Mouse (Mus musculus): Measurements from ENCODE around the gene Ogfr. TPM values are rescaled to one million over a fixed set of nuclear protein-coding genes. Genes with fewer than 3 reads are reported as not detected.
A peak's percentile ranks its signal among the peaks of the same experiment; 100 is the strongest.

Ogfr gene
- 96.5 and 96.6 TPM in 2 replicates for polyA plus RNA-seq (2016; fragmentation: Nextera tagmentation; extraction: Ambion mirVana)

DNA sequence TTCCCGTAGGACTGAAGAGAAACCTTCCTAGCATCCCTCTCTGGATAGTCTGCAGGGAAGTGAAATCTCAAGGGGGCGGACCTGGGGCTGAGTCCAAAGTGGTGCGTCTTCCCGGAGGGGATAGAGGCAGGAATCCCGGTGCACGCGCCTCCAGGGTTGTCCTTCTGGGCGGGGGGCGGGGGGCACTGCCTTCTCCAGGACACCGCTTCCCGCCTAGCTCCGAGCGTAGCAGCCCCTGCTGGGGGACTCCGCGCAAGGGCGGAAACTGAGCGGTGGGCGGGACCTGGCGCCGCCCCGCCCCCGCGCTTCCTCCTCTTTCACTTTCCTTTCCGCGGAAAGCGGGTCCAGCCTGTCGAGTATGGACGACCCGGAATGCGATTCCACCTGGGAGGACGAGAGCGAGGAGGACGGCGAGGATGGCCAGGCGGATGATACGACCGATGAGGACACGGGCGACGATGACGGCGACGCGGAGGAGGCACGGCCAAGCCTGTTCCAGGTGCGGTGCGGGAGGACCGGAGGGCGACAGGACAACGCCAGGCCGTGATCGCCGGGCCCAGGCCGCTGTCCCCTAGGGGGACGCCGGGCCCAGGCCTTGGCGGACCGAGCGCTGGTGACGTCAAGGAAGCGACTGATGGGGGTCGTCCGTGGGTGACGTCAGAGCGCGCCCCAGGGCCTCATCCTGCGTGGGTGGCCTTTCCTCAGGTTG is at the start of gene Ogfr:
Gene Ogfr (plus strand): TSS at position 123 of the 709 bp plus-strand sequence.
- WGBS, result under 1% methylated on average over 64 of the region's 67 CpGs
- Histone ChIP-seq H3K9ac (peak within 1 kb of the TSS; percentile 94), H3K4me2 (replicated peaks) (peak within 1 kb of the TSS; percentile 75), H3K9me3 (replicated peaks) (no peaks in the 10 kb centered on the region), H3K36me3 (peaks cover 59% of the 10 kb centered on the region), H3K27me3 (no peaks in the 10 kb centered on the region), H3K27ac (peak within 1 kb of the TSS; percentile 93), H3K4me1 (peaks cover 18% of the 10 kb centered on the region), H3K4me3 (peak within 1 kb of the TSS; percentile 89)
- peak; percentile 92 for ATAC-seq (ENCODE audit: low FRiP score)

DNA sequence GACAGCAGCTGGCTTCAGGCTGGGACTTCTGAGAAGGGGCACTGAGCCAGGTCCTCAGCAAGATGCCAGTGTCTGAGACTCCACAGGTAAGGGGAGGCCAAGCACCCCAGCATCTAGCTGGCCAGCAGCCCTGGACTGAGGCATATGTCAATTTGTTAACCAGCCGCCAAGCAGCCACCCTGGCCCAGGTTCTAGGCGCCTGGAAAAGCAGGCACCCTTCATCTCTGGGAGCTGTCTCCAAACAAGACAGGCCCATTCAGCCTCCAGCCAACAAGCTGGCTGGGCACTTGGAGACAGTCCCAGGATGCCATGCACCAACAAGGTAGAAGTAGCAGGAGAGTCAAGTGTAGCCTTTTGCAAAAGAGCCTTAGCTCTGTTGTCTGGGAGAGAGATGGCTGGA is 45.4 kb upstream of the Ogfr start:
- H3K36me3 ChIP-seq, result no peaks in the 10 kb centered on the region
- no peaks in the 10 kb centered on the region for H3K9me3 ChIP-seq (replicated peaks)
- H3K9ac ChIP-seq, result no peak overlapping the region
- H3K27ac ChIP-seq, result no peak overlapping the region
- H3K4me2 ChIP-seq (replicated peaks), result no peak overlapping the region
- WGBS, result 95% methylated on average over 2 of the region's 2 CpGs
- ATAC-seq (ENCODE audit: low FRiP score), result no peak
- H3K4me3 ChIP-seq, result no peak overlapping the region
- H3K4me1 ChIP-seq, result peaks cover 13% of the 10 kb centered on the region
- H3K27me3 ChIP-seq, result 0 out of 2 replicates have a peak, but pooled peaks cover 4% of the 10 kb centered on the region

DNA sequence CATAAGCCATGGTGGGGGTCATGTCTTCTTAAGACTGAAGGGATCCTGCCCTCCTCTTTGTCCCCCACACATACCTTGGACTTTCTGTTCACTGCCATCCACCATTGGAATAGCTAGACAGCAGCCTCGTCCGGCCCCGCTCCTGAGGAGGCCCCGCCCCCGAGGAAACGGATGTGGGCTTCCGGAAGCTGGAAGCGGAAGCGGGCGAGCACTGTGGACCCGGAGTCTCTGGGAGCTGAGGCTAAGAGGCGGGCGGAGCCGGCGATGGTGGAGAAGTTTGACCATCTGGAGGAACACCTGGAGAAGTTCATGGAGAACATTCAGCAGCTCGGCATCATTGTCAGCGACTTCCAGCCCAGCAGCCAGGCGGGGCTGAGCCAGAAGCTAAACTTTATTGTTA is 44.0 kb upstream of the Ogfr start:
- H3K27ac ChIP-seq, result no peak overlapping the region

DNA sequence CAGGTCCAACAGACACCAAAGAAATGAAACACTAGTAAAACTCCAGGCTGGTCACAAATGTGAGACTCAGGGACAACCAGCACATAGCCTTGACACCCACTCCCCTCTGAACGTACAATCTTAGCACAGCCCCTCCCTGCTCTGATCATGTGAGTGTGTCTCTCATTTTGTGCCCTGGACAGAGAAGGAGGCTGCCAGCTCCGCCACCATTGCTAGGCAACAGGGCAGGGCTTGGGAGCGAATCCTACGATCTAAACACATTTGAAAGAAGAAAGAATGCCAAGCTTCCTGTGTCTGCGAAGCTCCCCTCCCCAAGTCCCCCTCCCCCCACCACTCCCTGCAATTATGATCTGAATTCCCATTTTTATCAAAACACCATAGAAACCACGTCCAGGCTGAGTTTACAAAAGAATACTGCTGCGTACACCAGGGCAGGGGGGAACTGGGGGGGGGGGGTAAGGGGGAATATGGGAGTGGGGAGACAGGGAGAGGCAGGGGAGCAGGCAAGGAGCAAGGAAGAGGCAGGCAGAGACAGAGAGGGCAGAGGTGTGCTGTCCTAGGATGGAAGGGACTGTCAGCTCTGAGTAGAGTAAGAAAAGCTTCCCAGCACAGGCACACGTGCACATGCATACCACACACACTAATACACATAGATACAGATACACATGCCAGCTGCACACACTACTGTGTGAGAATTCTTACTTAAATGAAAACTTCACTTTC is 41.5 kb upstream of the Ogfr start:
- H3K9ac ChIP-seq, result peak overlapping the region; percentile 47
- H3K4me2 ChIP-seq (replicated peaks), result peak overlapping the region; percentile 36; the same call in 1 of the 2 replicates
- H3K36me3 ChIP-seq, result no peaks in the 10 kb centered on the region
- 16% methylated on average over 8 of the region's 8 CpGs for WGBS
- peaks cover 13% of the 10 kb centered on the region for H3K4me1 ChIP-seq
- ATAC-seq (ENCODE audit: low FRiP score), result peak; percentile 86
- H3K27me3 ChIP-seq, result 0 out of 2 replicates have a peak, but pooled peaks cover 4% of the 10 kb centered on the region
- no peak overlapping the region for H3K4me3 ChIP-seq
- H3K9me3 ChIP-seq (replicated peaks), result no peaks in the 10 kb centered on the region
- H3K27ac ChIP-seq, result peak overlapping the region; percentile 42; the same call in 1 of the 2 replicates

More for the DNA sequence above, 44.0 kb upstream of the Ogfr start:
- Histone ChIP-seq H3K4me3 (no peak overlapping the region), H3K9ac (no peak overlapping the region), H3K4me1 (peaks cover 13% of the 10 kb centered on the region), H3K9me3 (replicated peaks) (no peaks in the 10 kb centered on the region), H3K36me3 (no peaks in the 10 kb centered on the region), H3K4me2 (replicated peaks) (no peak overlapping the region), H3K27me3 (0 out of 2 replicates have a peak, but pooled peaks cover 4% of the 10 kb centered on the region)
- ATAC-seq (ENCODE audit: low FRiP score), result no peak
- 89% methylated on average over 18 of the region's 18 CpGs for WGBS

DNA sequence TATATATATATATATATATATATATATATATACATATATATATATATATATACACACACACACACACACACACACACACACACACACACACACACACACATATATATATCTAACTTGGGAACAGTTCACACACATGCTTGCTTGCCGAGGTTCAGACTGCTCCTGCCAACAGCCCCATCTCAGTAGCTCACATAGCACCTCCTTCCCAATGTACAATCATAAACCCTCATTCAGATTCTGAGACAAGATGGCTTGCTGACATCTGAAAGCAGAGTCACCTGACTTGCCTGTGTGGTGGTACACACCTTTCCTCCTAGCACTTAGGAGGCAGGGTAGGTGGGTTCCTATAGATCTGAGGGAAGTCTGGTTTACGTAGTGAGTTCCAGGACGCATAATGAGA is 36.7 kb upstream of the Ogfr start:
- WGBS, result 82% methylated on average over 3 of the region's 3 CpGs
- Histone ChIP-seq H3K9ac (no peak overlapping the region), H3K4me3 (no peak overlapping the region), H3K36me3 (no peaks in the 10 kb centered on the region), H3K4me2 (replicated peaks) (no peak overlapping the region), H3K4me1 (peaks cover 9% of the 10 kb centered on the region), H3K9me3 (replicated peaks) (no peaks in the 10 kb centered on the region), H3K27me3 (no peaks in the 10 kb centered on the region), H3K27ac (no peak overlapping the region)
- no peak for ATAC-seq (ENCODE audit: low FRiP score)

DNA sequence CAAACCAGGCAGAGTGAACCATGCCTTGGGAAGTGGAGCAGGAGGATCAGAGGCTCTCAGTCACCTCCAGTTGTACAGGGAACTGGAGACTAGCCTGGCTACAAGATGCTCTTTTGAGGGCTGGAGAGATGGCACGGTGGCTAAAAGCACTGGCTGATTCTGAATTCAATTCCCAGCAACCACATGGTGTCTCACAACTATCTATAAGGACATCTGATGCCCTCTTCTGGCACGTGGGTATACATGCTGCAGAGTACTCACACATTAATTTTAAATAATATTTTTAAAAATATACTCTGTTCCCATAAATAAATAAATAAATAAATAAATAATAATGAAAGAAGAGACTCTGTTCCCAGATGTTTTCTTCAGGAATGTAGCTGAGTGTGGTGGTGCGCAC is 33.8 kb upstream of the Ogfr start:
- no peak overlapping the region for H3K9ac ChIP-seq
- WGBS, result 44% methylated on average over 3 of the region's 3 CpGs
- no peak for ATAC-seq (ENCODE audit: low FRiP score)
- H3K36me3 ChIP-seq, result no peaks in the 10 kb centered on the region
- H3K27me3 ChIP-seq, result no peaks in the 10 kb centered on the region
- no peak overlapping the region for H3K27ac ChIP-seq
- H3K4me1 ChIP-seq, result no peaks in the 10 kb centered on the region
- no peak overlapping the region for H3K4me3 ChIP-seq
- no peaks in the 10 kb centered on the region for H3K9me3 ChIP-seq (replicated peaks)
- H3K4me2 ChIP-seq (replicated peaks), result no peak overlapping the region

DNA sequence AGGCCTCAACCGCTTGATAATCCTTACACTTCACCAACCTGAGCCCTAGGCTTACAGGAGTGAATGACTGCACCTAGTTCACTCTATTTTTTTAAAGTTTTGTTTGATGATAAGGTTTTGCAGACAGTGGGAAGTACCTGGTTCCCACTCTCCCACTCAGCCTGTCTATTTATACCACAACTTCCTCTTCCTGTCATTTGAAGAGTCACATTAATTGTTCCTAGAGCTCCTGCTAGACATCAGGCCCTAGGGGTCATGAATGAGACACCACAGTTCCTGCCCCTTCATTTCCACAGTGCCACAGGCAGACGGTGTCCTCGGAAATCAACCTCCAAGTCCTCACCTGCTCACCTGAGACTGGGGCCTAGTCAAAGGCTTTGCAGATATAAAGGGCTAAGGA is 32.6 kb upstream of the Ogfr start:
- no peaks in the 10 kb centered on the region for H3K36me3 ChIP-seq
- H3K9me3 ChIP-seq (replicated peaks), result no peaks in the 10 kb centered on the region
- H3K9ac ChIP-seq, result no peak overlapping the region
- WGBS, result 89% methylated on average over 3 of the region's 3 CpGs
- no peak for ATAC-seq (ENCODE audit: low FRiP score)
- no peak overlapping the region for H3K27ac ChIP-seq
- H3K4me1 ChIP-seq, result no peaks in the 10 kb centered on the region
- no peak overlapping the region for H3K4me3 ChIP-seq
- no peak overlapping the region for H3K4me2 ChIP-seq (replicated peaks)
- no peaks in the 10 kb centered on the region for H3K27me3 ChIP-seq

DNA sequence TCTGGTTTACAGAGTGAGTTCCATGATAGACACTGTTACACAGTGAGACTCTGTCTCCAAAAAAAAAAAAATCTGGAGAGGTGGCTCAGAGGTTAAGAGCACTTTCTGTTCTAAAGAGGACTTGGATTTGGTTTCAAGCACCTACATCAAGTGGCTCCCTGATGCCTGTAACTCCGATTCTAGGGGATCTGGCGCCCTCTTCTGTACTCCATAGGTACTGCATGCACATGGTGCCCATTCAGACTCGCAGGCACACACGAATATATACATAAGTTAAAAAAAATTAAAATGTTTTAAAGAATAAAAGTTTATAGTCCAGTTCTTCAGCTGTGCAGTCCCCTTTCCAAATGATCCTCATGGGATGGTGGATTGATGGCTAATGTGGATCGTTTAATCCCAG is 28.8 kb upstream of the Ogfr start:
- Histone ChIP-seq H3K27ac (no peak overlapping the region), H3K9me3 (replicated peaks) (no peaks in the 10 kb centered on the region), H3K4me3 (no peak overlapping the region), H3K36me3 (no peaks in the 10 kb centered on the region), H3K4me1 (peaks cover 12% of the 10 kb centered on the region), H3K4me2 (replicated peaks) (no peak overlapping the region), H3K9ac (no peak overlapping the region), H3K27me3 (peaks cover 6% of the 10 kb centered on the region; the same call in 1 of the 2 replicates)
- no peak for ATAC-seq (ENCODE audit: low FRiP score)
- WGBS, result 52% methylated on average over 5 of the region's 5 CpGs

DNA sequence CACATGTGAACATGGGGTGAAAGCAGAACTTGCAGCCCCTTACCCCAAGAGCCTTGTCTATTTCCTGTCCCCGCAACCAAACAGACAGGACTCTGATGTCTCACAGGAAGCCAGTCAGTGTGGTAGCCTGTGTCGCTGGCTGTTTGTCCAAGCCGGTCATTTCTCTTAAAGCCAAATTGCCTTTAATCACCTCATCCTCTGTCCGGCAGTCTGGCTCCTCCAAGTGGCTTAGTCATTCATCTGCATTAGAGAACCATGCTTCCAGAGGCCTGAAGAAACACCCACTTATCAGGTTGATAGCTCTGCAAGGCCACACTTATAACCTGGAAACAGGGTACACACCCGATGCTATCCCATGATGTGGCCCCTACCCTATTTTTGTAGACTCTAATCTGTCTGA is 26.9 kb upstream of the Ogfr start:
- no peak overlapping the region for H3K9ac ChIP-seq
- no peak overlapping the region for H3K27ac ChIP-seq
- no peak for ATAC-seq (ENCODE audit: low FRiP score)
- peaks cover 12% of the 10 kb centered on the region for H3K4me1 ChIP-seq
- 69% methylated on average over 5 of the region's 5 CpGs for WGBS
- no peaks in the 10 kb centered on the region for H3K9me3 ChIP-seq (replicated peaks)
- H3K4me2 ChIP-seq (replicated peaks), result no peak overlapping the region
- peaks cover 6% of the 10 kb centered on the region; the same call in 1 of the 2 replicates for H3K27me3 ChIP-seq
- no peaks in the 10 kb centered on the region for H3K36me3 ChIP-seq
- H3K4me3 ChIP-seq, result no peak overlapping the region

DNA sequence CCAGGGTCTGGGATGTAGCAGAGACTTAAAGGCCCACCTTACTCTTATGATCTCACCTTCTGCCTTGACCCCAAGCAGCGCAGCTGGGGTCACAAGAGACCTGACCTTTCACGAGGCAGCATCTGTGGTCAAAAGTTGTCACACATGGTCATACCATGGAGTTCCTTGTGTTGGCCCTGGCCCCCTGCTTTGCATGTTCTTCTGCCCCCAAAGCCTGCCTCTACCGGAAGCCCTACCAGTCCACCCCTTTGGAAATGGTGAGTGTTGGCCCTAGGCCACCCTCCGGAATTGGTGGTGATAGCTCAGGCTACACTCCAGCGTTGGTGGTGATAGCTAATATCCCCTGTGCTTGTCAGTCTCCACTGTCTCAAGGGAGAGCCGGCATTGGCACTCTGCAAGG is 25.7 kb upstream of the Ogfr start:
- no peak overlapping the region for H3K9ac ChIP-seq
- ATAC-seq (ENCODE audit: low FRiP score), result peak; percentile 54; the same call in 1 of the 2 replicates
- 54% methylated on average over 6 of the region's 6 CpGs for WGBS
- H3K4me2 ChIP-seq (replicated peaks), result no peak overlapping the region
- H3K9me3 ChIP-seq (replicated peaks), result no peaks in the 10 kb centered on the region
- H3K36me3 ChIP-seq, result no peaks in the 10 kb centered on the region
- H3K4me1 ChIP-seq, result peaks cover 12% of the 10 kb centered on the region
- peaks cover 6% of the 10 kb centered on the region; the same call in 1 of the 2 replicates for H3K27me3 ChIP-seq
- no peak overlapping the region for H3K4me3 ChIP-seq
- peak overlapping the region; percentile 62 for H3K27ac ChIP-seq

DNA sequence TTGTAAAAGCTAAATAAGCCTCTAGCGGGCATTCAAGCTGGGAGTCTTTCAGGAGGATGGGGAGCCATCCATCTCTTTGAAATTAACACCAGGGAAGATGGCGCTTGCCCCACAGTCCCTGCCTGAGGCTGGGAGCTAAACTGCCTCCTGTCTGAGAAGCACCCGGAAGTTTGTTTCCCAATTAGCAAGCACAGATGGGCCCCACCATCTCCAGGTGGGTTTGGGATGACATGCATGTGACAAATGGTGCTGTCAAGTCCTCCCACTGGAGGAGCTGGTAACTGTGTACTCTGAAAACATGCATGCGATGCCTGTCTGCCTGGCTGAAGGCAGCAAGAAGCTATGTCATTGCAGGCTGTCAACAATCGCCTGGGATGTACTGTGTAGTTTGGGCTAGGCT is 25.2 kb upstream of the Ogfr start:
- H3K36me3 ChIP-seq, result no peaks in the 10 kb centered on the region
- WGBS, result 28% methylated on average over 5 of the region's 5 CpGs

DNA sequence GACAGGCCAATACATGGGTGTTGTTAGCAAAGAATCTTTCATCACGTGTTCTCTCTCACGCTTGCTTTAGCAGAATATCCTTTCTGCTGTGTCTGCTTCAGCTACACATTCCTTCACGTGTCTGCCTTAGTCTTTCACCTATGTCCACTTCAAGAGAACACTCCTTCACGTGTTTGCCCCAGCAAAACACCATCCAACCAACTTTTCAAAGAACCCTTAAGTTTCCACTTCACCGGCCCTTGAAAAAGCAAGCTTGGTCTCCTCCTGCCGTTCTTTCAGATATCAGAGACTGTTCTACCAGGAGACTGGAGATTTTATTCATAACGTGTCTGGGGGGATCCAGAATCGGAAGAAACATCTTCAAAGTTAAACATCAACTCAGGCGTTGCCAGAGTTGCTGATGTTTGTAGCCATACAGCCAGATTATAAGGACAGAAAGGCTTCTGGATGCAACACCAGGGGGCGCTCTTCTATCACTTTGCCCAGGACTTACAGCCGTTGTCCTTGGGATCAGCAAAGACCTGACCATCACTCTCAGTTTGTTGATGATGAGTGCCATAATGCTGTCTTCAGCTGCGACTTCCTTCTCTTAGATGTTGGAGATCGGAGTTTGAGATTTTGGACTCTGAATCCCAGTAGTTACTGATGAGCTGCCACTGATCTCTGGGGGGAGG is 22.7 kb upstream of the Ogfr start:
- peaks cover 14% of the 10 kb centered on the region for H3K27me3 ChIP-seq
- WGBS, result 37% methylated on average over 13 of the region's 13 CpGs
- H3K9me3 ChIP-seq (replicated peaks), result no peaks in the 10 kb centered on the region
- no peak overlapping the region for H3K27ac ChIP-seq
- peaks cover 19% of the 10 kb centered on the region for H3K4me1 ChIP-seq
- no peak overlapping the region for H3K4me2 ChIP-seq (replicated peaks)
- no peaks in the 10 kb centered on the region for H3K36me3 ChIP-seq
- H3K9ac ChIP-seq, result no peak overlapping the region
- ATAC-seq (ENCODE audit: low FRiP score), result no peak
- H3K4me3 ChIP-seq, result no peak overlapping the region

More for the DNA sequence above, 25.2 kb upstream of the Ogfr start:
- Histone ChIP-seq H3K9me3 (replicated peaks) (no peaks in the 10 kb centered on the region), H3K27me3 (peaks cover 6% of the 10 kb centered on the region; the same call in 1 of the 2 replicates), H3K4me1 (peaks cover 12% of the 10 kb centered on the region), H3K9ac (no peak overlapping the region), H3K4me2 (replicated peaks) (no peak overlapping the region), H3K27ac (peak overlapping the region; percentile 62; the same call in 1 of the 2 replicates), H3K4me3 (no peak overlapping the region)
- ATAC-seq (ENCODE audit: low FRiP score), result peak; percentile 60; the same call in 1 of the 2 replicates
